ENCODE assay signal across 8 mouse cellular contexts in genomic region chr2:71055300-71056114, GRCm38 (mm10). TPM values are rescaled to one million over a fixed set of nuclear protein-coding genes. Genes with fewer than 3 reads are reported as not detected.
DNase-seq lines count a peak whose midpoint lies in the region; ATAC-seq lines count a peak whose summit lies in the region.

Gene Dcaf17, plus strand, starts transcription at chr2:71055328.
Gene Mettl8, minus strand, starts transcription at chr2:71055583.

- peak within 1 kb of the TSS; percentile 99 for H3K4me3 ChIP-seq in brown adipose tissue, adult 24 weeks (ENCODE audit: insufficient read depth, low read depth, low read length)
- H3K4me3 ChIP-seq in heart, embryonic 13.5 days = peak within 1 kb of the TSS; percentile 80
- peak within 1 kb of the TSS; percentile 80 for H3K4me3 ChIP-seq in liver, embryonic 12.5 days
- peak within 1 kb of the TSS; percentile 73 for H3K4me3 ChIP-seq in stomach, embryonic 15.5 days (replicated peaks)

- H3K4me2 ChIP-seq in heart, embryonic 13.5 days = peak within 1 kb of the TSS; percentile 87
- H3K4me2 ChIP-seq in liver, embryonic 12.5 days = peak within 1 kb of the TSS; percentile 90
- peak within 1 kb of the TSS; percentile 79 for H3K4me2 ChIP-seq in stomach, embryonic 15.5 days

- no peaks in the 10 kb centered on the region for H3K27me3 ChIP-seq in heart, embryonic 13.5 days (replicated peaks)
- H3K27me3 ChIP-seq in liver, embryonic 12.5 days (replicated peaks) = no peaks in the 10 kb centered on the region
- H3K27me3 ChIP-seq in stomach, embryonic 15.5 days (replicated peaks) = no peaks in the 10 kb centered on the region

- no peaks in the 10 kb centered on the region for H3K9me3 ChIP-seq in heart, embryonic 13.5 days
- no peaks in the 10 kb centered on the region for H3K9me3 ChIP-seq in liver, embryonic 12.5 days (replicated peaks)
- H3K9me3 ChIP-seq in stomach, embryonic 15.5 days = no peaks in the 10 kb centered on the region

- H3K9ac ChIP-seq in heart, embryonic 13.5 days = peak within 1 kb of the TSS; percentile 91
- H3K9ac ChIP-seq in liver, embryonic 12.5 days = peak within 1 kb of the TSS; percentile 91
- H3K9ac ChIP-seq in stomach, embryonic 15.5 days = peak within 1 kb of the TSS; percentile 78

- H3K36me3 ChIP-seq in heart, embryonic 13.5 days = peaks cover 22% of the 10 kb centered on the region
- peaks cover 20% of the 10 kb centered on the region for H3K36me3 ChIP-seq in liver, embryonic 12.5 days
- H3K36me3 ChIP-seq in stomach, embryonic 15.5 days = no peaks in the 10 kb centered on the region

- H3K4me1 ChIP-seq in brown adipose tissue, adult 24 weeks (ENCODE audit: control insufficient read depth, insufficient read depth, insufficient read length, low read length) = no peaks in the 10 kb centered on the region
- peaks cover 12% of the 10 kb centered on the region for H3K4me1 ChIP-seq in heart, embryonic 13.5 days
- peaks cover 21% of the 10 kb centered on the region; the same call in 1 of the 2 replicates for H3K4me1 ChIP-seq in liver, embryonic 12.5 days
- 0 out of 2 replicates have a peak, but pooled peaks cover 5% of the 10 kb centered on the region for H3K4me1 ChIP-seq in stomach, embryonic 15.5 days

- DNase-seq in CD4-positive, CD25-positive, alpha-beta regulatory T cell, adult 2 months (ENCODE audit: low read depth, low spot score) = peak; percentile 98
- peak; percentile 51 for DNase-seq in fat pad, adult 2 months (ENCODE audit: extremely low read depth, low read depth, low spot score)
- peak; percentile 96 for DNase-seq in kidney, postnatal 10 days
- DNase-seq in natural killer cell, adult 2 months (ENCODE audit: low spot score in 2 of 2) = peak; percentile 85 to 91

- peak within 1 kb of the TSS; percentile 89 for H3K27ac ChIP-seq in brown adipose tissue, adult 24 weeks (replicated peaks; ENCODE audit: low read depth, low read length)
- H3K27ac ChIP-seq in heart, embryonic 13.5 days (replicated peaks) = peak within 1 kb of the TSS; percentile 92
- H3K27ac ChIP-seq in liver, embryonic 12.5 days = peak within 1 kb of the TSS; percentile 93
- peak within 1 kb of the TSS; percentile 97 for H3K27ac ChIP-seq in stomach, embryonic 15.5 days

- peak; percentile 96 for ATAC-seq in heart, embryonic 13.5 days (ENCODE audit: extremely low read depth, insufficient number of reproducible peaks, low FRiP score, low TSS enrichment)
- ATAC-seq in liver, embryonic 12.5 days = peak; percentile 97
- ATAC-seq in stomach, embryonic 15.5 days (ENCODE audit: insufficient read depth, low FRiP score, low read depth) = peak; percentile 98

- WGBS in heart, embryonic 13.5 days = under 1% methylated on average over 57 of the region's 57 CpGs
- under 1% methylated on average over 57 of the region's 57 CpGs for WGBS in liver, embryonic 12.5 days (ENCODE audit: insufficient replicate concordance)
- WGBS in stomach, embryonic 15.5 days = under 1% methylated on average over 57 of the region's 57 CpGs

RNA-seq across cellular contexts. Expression of gene Dcaf17, which starts in this region (rescaled TPM):
- 5.5 and 6.5 TPM in 2 replicates for polyA plus RNA-seq in brown adipose tissue, adult 24 weeks (2012; ENCODE audit: insufficient read depth, insufficient read length, missing spikeins)
- polyA plus RNA-seq in heart, embryonic 13.5 days (2015; fragmentation: Nextera tagmentation; extraction: Ambion mirVana) = 17.7 and 18.7 TPM in 2 replicates
- polyA plus RNA-seq in liver, embryonic 12.5 days (2016; fragmentation: Nextera tagmentation; extraction: Ambion mirVana) = 21.4 and 23.1 TPM in 2 replicates
- 39.4 and 42.8 TPM in 2 replicates for polyA plus RNA-seq in stomach, embryonic 15.5 days (2015; fragmentation: Nextera tagmentation; extraction: Ambion mirVana)

RNA-seq across cellular contexts. Expression of gene Mettl8, which starts in this region (rescaled TPM):
- 8.0 and 8.9 TPM in 2 replicates for polyA plus RNA-seq in brown adipose tissue, adult 24 weeks (2012; ENCODE audit: insufficient read depth, insufficient read length, missing spikeins)
- 9.4 and 9.8 TPM in 2 replicates for polyA plus RNA-seq in heart, embryonic 13.5 days (2015; fragmentation: Nextera tagmentation; extraction: Ambion mirVana)
- polyA plus RNA-seq in liver, embryonic 12.5 days (2016; fragmentation: Nextera tagmentation; extraction: Ambion mirVana) = 13.4 and 13.6 TPM in 2 replicates
- polyA plus RNA-seq in stomach, embryonic 15.5 days (2015; fragmentation: Nextera tagmentation; extraction: Ambion mirVana) = 15.3 and 16.7 TPM in 2 replicates

Comparison
In these comparisons a context has a peak if more than half of its experiments do, and no peak if none do; other contexts are left out.
1. Peak in every context shown above with its lines: DNase-seq, ATAC-seq, H3K4me3 ChIP-seq and H3K27ac ChIP-seq.